Mouse (Mus musculus): Measurements from ENCODE around the gene Ivd.

GRCm38 (mm10) chr2:118824396-118824795 is 37.4 kb upstream of the Ivd start:
- no peak for TF ChIP-seq CTCF (IDR thresholded peaks at IDR 0.05; ENCODE audit: low read depth, low read length)
- TF ChIP-seq EP300 (IDR thresholded peaks at IDR 0.05; ENCODE audit: insufficient read depth, low read depth, low read length) = no peak
